In the genomic region with DNA sequence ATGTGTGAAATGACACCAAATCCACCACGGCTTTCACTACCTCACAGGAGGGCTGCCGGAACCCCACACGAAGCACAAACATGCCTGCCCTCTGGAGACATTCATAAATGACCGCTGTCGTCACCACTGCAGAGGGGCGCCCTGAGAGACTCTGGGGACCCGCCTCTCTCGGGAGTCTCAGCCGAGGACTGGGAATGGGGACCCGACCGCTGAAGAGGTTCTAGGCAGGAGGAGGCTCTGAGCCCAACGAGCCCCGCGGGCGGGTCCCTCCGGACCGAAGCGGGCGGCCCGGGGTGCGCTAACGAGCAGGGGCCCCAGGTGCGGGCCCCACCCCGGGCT, we compare ENCODE assay signal across 9 mouse cellular contexts. TPM values are rescaled to one million over a fixed set of nuclear protein-coding genes. Genes with fewer than 3 reads are reported as not detected.
A peak's percentile ranks its signal among the peaks of the same experiment; 100 is the strongest.
DNase-seq lines count a peak whose midpoint lies in the region; ATAC-seq and TF ChIP-seq lines count a peak whose summit lies in the region.
"Had no signal": no experiment of that assay in that cellular context is flagged by ENCODE, and none has a peak within 500 bp of the region (broad histone marks: within the 10 kb centered on the region; RNA-seq: fewer than 3 reads in every experiment).

No protein-coding gene starts in this region.

- H3K9me3 ChIP-seq in lung, embryonic 14.5 days (ENCODE audit: low read depth, low read length) = no peaks in the 10 kb centered on the region
- H3K9me3 ChIP-seq in heart, postnatal 0 days (replicated peaks; ENCODE audit: control insufficient read depth, low read length) = no peaks in the 10 kb centered on the region

- WGBS in lung, embryonic 14.5 days = under 1% methylated on average over 24 of the region's 24 CpGs
- under 1% methylated on average over 19 of the region's 24 CpGs for WGBS in heart, postnatal 0 days
- WGBS in macrophage (ENCODE audit: missing documents) = 7% methylated on average over 24 of the region's 24 CpGs

- peak overlapping the region; percentile 96 for H3K4me2 ChIP-seq in lung, embryonic 14.5 days
- H3K4me2 ChIP-seq in heart, postnatal 0 days (ENCODE audit: low read depth, low read length) = peak overlapping the region; percentile 99

- peaks cover 30% of the 10 kb centered on the region for H3K4me1 ChIP-seq in lung, embryonic 14.5 days (ENCODE audit: insufficient read depth)
- H3K4me1 ChIP-seq in heart, postnatal 0 days (ENCODE audit: control insufficient read depth, insufficient read depth) = peaks cover 37% of the 10 kb centered on the region

- no peaks in the 10 kb centered on the region for H3K36me3 ChIP-seq in lung, embryonic 14.5 days (ENCODE audit: insufficient read depth)
- H3K36me3 ChIP-seq in heart, postnatal 0 days (replicated peaks; ENCODE audit: control insufficient read depth, insufficient read depth, low read length) = no peaks in the 10 kb centered on the region
- H3K36me3 ChIP-seq in macrophage (ENCODE audit: inconsistent target) = no peaks in the 10 kb centered on the region

- TF ChIP-seq EP300 in heart, postnatal 0 days (IDR thresholded peaks at IDR 0.05; ENCODE audit: low read depth) = no peak

- TF ChIP-seq CTCF in lung, embryonic 14.5 days (IDR thresholded peaks at IDR 0.05; ENCODE audit: low read depth) = no peak
- TF ChIP-seq CTCF in heart, postnatal 0 days (IDR thresholded peaks at IDR 0.05; ENCODE audit: low read depth) = no peak

- DNase-seq in lung, embryonic 14.5 days = peak; percentile 41
- no peak for DNase-seq in lung, postnatal 36 days
- peak; percentile 42 for DNase-seq in c-Kit-negative CD71-positive TER-119-positive erythroid progenitor cells, embryonic 14.5 days (ENCODE audit: low read depth, low spot score)
- DNase-seq in heart, postnatal 0 days (ENCODE audit: low spot score) = no peak
- no peak for DNase-seq in ovary, adult 18-20 months (ENCODE audit: low spot score)
- DNase-seq in layer of hippocampus, postnatal 25 days (ENCODE audit: extremely low spot score in 1 of 2, low spot score in 1 of 2) = no peak

- peak; percentile 43 for ATAC-seq in lung, embryonic 14.5 days (ENCODE audit: insufficient read depth)
- peak; percentile 1; the same call in 1 of the 2 replicates for ATAC-seq in heart, postnatal 0 days (ENCODE audit: insufficient read depth, low read depth)
- no peak for ATAC-seq in inflammation-experienced regulatory T-cells, adult 6 months

- peak overlapping the region; percentile 58 for H3K4me3 ChIP-seq in lung, embryonic 14.5 days (ENCODE audit: low read depth, low read length)
- H3K4me3 ChIP-seq in heart, postnatal 0 days (ENCODE audit: low read depth, low read length) = peak overlapping the region; percentile 71
- peak overlapping the region; percentile 9; the same call in 1 of the 2 replicates for H3K4me3 ChIP-seq in macrophage (ENCODE audit: inconsistent target)

- H3K27me3 ChIP-seq in lung, embryonic 14.5 days (ENCODE audit: insufficient read depth, low read length) = peaks cover 18% of the 10 kb centered on the region; the same call in 1 of the 2 replicates
- no peaks in the 10 kb centered on the region for H3K27me3 ChIP-seq in heart, postnatal 0 days (ENCODE audit: control insufficient read depth, insufficient read depth, low read length)

- H3K27ac ChIP-seq in lung, embryonic 14.5 days (ENCODE audit: low read depth) = peak overlapping the region; percentile 67
- H3K27ac ChIP-seq in heart, postnatal 0 days (ENCODE audit: low read depth) = peak overlapping the region; percentile 47; the same call in 1 of the 2 replicates
- H3K27ac ChIP-seq in macrophage = no peak overlapping the region

- H3K79me2 ChIP-seq in macrophage (ENCODE audit: inconsistent target) = peaks cover 24% of the 10 kb centered on the region; the same call in 1 of the 2 replicates

- H3K9ac ChIP-seq in lung, embryonic 14.5 days = peak overlapping the region; percentile 58
- H3K9ac ChIP-seq in heart, postnatal 0 days (replicated peaks; ENCODE audit: low read depth, low read length) = peak overlapping the region; percentile 75

RNA-seq across cellular contexts. Expression of gene 4930404H24Rik, which starts 0.4 kb away (rescaled TPM):
- polyA plus RNA-seq in lung, embryonic 14.5 days (2014; fragmentation: Nextera tagmentation; extraction: Ambion mirVana) = not detected in 2 replicates
- not detected in 2 replicates for total RNA-seq in heart, postnatal 0 days (2014; rRNA removed; ENCODE audit: low replicate concordance)
- polyA plus RNA-seq in heart, postnatal 0 days (2015; fragmentation: Nextera tagmentation; extraction: Ambion mirVana) = 0.45 TPM in 1 of 2 replicates, not detected in the other
- not detected for total RNA-seq in macrophage (2018; cell fraction: chromatin; rRNA removed)
- total RNA-seq in macrophage (2018; cell fraction: cytosol; rRNA removed) = not detected
- total RNA-seq in macrophage (2018; cell fraction: nucleus; rRNA removed) = not detected
- polyA plus RNA-seq in macrophage (2018) = not detected in 3 replicates
- not detected for polyA plus RNA-seq in inflammation-experienced regulatory T-cells, adult 6 months (2017; shearing (Covaris generic))
- total RNA-seq in layer of hippocampus, postnatal 25 days (2021) = not detected
- total RNA-seq: neutrophil, adult 5-6 weeks had no signal

RNA-seq across cellular contexts. Expression of gene Nol4l, which starts 37.6 kb away (rescaled TPM):
- 13.6 and 13.9 TPM in 2 replicates for polyA plus RNA-seq in lung, embryonic 14.5 days (2014; fragmentation: Nextera tagmentation; extraction: Ambion mirVana)
- total RNA-seq in heart, postnatal 0 days (2014; rRNA removed; ENCODE audit: low replicate concordance) = 10.2 and 13.1 TPM in 2 replicates
- 4.3 TPM in 2 replicates for polyA plus RNA-seq in heart, postnatal 0 days (2015; fragmentation: Nextera tagmentation; extraction: Ambion mirVana)
- total RNA-seq in macrophage (2018; cell fraction: chromatin; rRNA removed) = 10 to 100 TPM in 20 of 26 experiments, 1 to 10 TPM in 6; 5.5 to 37.0 (median 24.0) TPM
- total RNA-seq in macrophage (2018; cell fraction: cytosol; rRNA removed) = 10 to 100 TPM in 9 of 26 experiments, 1 to 10 TPM in 17; 4.3 to 12.1 (median 9.4) TPM
- 10 to 100 TPM in 22 of 26 experiments, 1 to 10 TPM in 4; 7.2 to 31.3 (median 23.5) TPM for total RNA-seq in macrophage (2018; cell fraction: nucleus; rRNA removed)
- polyA plus RNA-seq in macrophage (2018) = 5.3 to 6.8 TPM (median 5.8 TPM) in 3 replicates
- polyA plus RNA-seq in inflammation-experienced regulatory T-cells, adult 6 months (2017; shearing (Covaris generic)) = 1 to 10 TPM; 2.4 to 3.9 (median 2.4) TPM
- 10 to 100 TPM; 42.7 to 48.9 TPM for total RNA-seq in layer of hippocampus, postnatal 25 days (2021)

Comparison
In these comparisons a context has a peak if more than half of its experiments do, and no peak if none do; other contexts are left out.
1. DNase-seq: peak in lung, embryonic 14.5 days (single experiment) and c-Kit-negative CD71-positive TER-119-positive erythroid progenitor cells, embryonic 14.5 days (single experiment); none in lung, postnatal 36 days (single experiment), heart, postnatal 0 days (single experiment), ovary, adult 18-20 months (single experiment) and layer of hippocampus, postnatal 25 days (0 of 2).
2. H3K4me3 ChIP-seq: peak in every context shown above with its lines; median percentile 71 in heart, postnatal 0 days; 58 in lung, embryonic 14.5 days; 9 in macrophage.